Mouse (Mus musculus) bone marrow macrophage, adult 2 months (primary cell): Measurements from ENCODE around the gene Pid1. TPM values are rescaled to one million over a fixed set of nuclear protein-coding genes. Genes with fewer than 3 reads are reported as not detected.
A peak's percentile ranks its signal among the peaks of the same experiment; 100 is the strongest.

Experiments
- H3K27ac ChIP-seq: 2 replicates; pipeline ENCODE4 v1.5.1; 2012; ENCODE audit warnings: low read depth, low read length; ENCODE audit not compliant: insufficient read depth
- H3K4me1 ChIP-seq: 2 replicates; pipeline ENCODE4 v1.6.1; 2012; ENCODE audit warnings: low read length; ENCODE audit not compliant: control insufficient read depth, insufficient read depth
- H3K4me3 ChIP-seq: 2 replicates; pipeline ENCODE4 v1.5.1; 2012; ENCODE audit warnings: mild to moderate bottlenecking, low read length, moderate library complexity; ENCODE audit not compliant: insufficient read depth
- CTCF ChIP-seq: IDR thresholded peaks from 2 replicates; pipeline ENCODE4 v1.5.1; 2012; ENCODE audit warnings: low read depth, mild to moderate bottlenecking, low read length, moderate library complexity
- POLR2A ChIP-seq: IDR thresholded peaks from 2 replicates; pipeline ENCODE4 v1.6.1; 2012; ENCODE audit warnings: mild to moderate bottlenecking, low read depth, low read length, borderline replicate concordance
- polyA plus RNA-seq: library from polyadenylated mRNA; stranded (reverse); fragments of >200 nt; gene quantifications from 2 replicates; pipeline ENCODE4 v1.2.4, GENCODE M21; 2012; ENCODE audit not compliant: missing spikeins, insufficient read depth, insufficient read length

The Pid1 gene
- polyA plus RNA-seq, 1 experiment = 302 TPM

DNA sequence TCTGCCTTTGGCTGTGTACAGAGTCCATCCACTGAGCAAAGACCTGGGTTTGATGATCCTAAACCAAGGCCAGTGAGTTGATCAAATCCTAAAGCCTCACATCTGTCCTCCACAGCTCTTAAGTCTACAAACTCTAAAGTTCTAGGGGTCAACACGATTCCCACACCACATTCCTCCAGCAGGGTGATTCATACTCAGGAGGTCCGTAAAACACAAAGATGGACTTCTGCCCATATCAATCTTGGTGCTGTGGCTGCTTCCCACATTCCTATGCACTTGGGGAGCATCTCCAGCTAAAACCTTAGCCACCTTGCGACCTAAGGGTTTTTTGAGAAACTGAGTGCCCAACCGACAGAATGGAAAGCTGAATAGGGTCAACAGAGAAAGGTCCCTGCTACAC, 27.0 kb upstream of the Pid1 start:
- no peaks in the 10 kb centered on the region for H3K4me1 ChIP-seq
- no peak overlapping the region for H3K27ac ChIP-seq
- H3K4me3 ChIP-seq = no peak overlapping the region
- TF ChIP-seq CTCF = no peak
- TF ChIP-seq POLR2A = no peak

- TF ChIP-seq POLR2A (no peak), CTCF (no peak)
- no peaks in the 10 kb centered on the region for H3K4me1 ChIP-seq
- no peak overlapping the region for H3K4me3 ChIP-seq
- H3K27ac ChIP-seq = no peak overlapping the region
Observed at GRCm38 (mm10) chr1:84387616-84388015, 23.6 kb upstream of the Pid1 start.

- Histone ChIP-seq H3K4me3 (no peak overlapping the region), H3K27ac (no peak overlapping the region), H3K4me1 (no peaks in the 10 kb centered on the region)
- no peak for TF ChIP-seq POLR2A
- TF ChIP-seq CTCF = no peak
Observed at GRCm38 (mm10) chr1:84386481-84387146, 22.6 kb upstream of the Pid1 start.

DNA sequence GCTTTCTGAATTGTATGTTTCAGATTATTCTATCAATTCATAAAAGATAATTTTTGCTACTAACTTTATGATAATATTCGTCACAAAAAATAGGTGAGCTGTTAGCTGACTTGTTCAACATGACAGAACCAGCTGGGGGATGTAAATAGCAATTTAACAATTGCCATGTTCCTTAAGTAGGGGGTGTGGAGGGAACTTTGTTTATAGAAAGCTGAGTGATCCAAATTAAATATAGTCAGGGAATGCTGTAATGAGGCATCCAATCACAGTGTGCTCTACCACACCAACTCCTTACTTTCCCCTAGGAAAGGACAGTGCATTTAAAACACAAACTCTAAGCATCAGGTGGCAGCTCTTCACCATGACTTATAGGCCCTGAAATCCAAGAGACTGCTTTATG, 18.7 kb upstream of the Pid1 start:
- no peak for TF ChIP-seq POLR2A
- H3K27ac ChIP-seq = no peak overlapping the region
- no peaks in the 10 kb centered on the region for H3K4me1 ChIP-seq
- H3K4me3 ChIP-seq = no peak overlapping the region

- no peak overlapping the region for H3K27ac ChIP-seq
- TF ChIP-seq POLR2A = no peak
- TF ChIP-seq CTCF = no peak
- no peaks in the 10 kb centered on the region for H3K4me1 ChIP-seq
- H3K4me3 ChIP-seq = no peak overlapping the region
Observed at GRCm38 (mm10) chr1:84382064-84382463, 18.1 kb upstream of the Pid1 start.

DNA sequence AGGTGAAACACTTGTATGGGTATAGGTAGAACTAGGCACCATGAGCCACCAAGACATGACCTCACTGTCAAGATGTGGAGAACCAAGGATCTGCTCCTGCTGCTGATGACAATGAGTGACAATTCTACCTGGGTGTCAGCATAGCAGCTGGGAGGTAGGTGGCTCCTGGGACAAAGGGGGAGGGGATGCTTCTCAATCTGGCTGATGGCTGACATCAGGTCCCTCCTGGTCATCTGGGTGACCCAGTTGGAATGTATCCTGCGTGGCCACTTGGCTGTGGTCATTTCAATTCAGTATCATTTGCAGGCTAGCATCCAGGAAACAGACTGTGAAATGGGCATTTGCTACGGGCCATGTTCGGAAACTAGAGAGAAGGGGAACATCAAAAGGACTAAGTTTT, 16.9 kb upstream of the Pid1 start:
- TF ChIP-seq POLR2A = no peak
- H3K4me3 ChIP-seq = no peak overlapping the region
- H3K4me1 ChIP-seq = no peaks in the 10 kb centered on the region
- no peak overlapping the region for H3K27ac ChIP-seq

DNA sequence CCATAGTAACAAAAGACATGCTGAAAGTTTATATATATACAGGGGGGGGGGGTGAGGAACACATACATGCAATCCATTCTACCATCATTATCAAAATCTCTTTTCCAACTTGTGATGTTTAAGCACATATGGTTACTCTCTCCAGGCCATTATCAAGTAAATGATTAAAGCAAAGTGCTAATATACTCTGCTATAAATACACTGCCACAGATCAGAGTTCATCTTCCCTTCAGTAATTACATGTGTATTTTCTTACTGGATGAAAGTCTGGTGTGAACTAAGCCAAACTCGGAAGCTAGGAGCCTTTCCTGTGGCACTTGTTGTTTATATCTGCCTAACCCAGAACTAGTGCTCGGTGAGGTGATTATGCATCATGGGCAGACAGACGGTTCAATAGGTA, 3.8 kb upstream of the Pid1 start:
- H3K4me1 ChIP-seq = peaks cover 55% of the 10 kb centered on the region
- H3K27ac ChIP-seq = no peak overlapping the region
- no peak for TF ChIP-seq POLR2A
- TF ChIP-seq CTCF = no peak
- H3K4me3 ChIP-seq = no peak overlapping the region

GRCm38 (mm10) chr1:84366553-84366952, 2.6 kb upstream of the Pid1 start:
- peaks cover 65% of the 10 kb centered on the region for H3K4me1 ChIP-seq
- H3K27ac ChIP-seq = no peak overlapping the region
- H3K4me3 ChIP-seq = no peak overlapping the region
- TF ChIP-seq POLR2A = no peak
- TF ChIP-seq CTCF = no peak

GRCm38 (mm10) chr1:84362709-84363617, 1.0 kb downstream of the Pid1 start:
- Histone ChIP-seq H3K27ac (peak overlapping the region; percentile 93), H3K4me3 (peak overlapping the region; percentile 4; the same call in 1 of the 2 replicates), H3K4me1 (peaks cover 78% of the 10 kb centered on the region)
- no peak for TF ChIP-seq CTCF
- no peak for TF ChIP-seq POLR2A

DNA sequence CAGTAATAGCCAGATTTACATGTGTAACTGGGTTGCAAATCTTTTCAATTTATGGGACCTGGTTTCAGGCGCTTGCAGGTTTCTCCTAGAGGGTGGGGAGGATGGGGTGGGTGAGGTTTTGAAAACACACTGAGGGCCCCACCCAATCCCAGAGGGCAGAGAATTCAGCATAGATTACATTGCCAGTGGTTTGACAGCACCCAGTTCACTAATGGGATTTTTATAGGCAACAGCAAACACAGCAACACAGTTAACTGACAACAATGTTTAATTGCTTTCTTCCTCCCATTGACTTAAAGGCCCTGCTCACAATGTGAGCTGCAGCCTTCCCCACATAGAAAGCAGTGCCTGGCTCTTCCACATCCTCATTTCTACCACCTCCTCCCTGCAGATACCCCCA, 1.8 kb downstream of the Pid1 start:
- H3K4me1 ChIP-seq = peaks cover 75% of the 10 kb centered on the region
- H3K27ac ChIP-seq = peak overlapping the region; percentile 93
- TF ChIP-seq CTCF (no peak), POLR2A (no peak)
- H3K4me3 ChIP-seq = peak overlapping the region; percentile 4; the same call in 1 of the 2 replicates
